Mouse (Mus musculus) cerebellum, adult 2 months (tissue): ENCODE measurements around the gene Atp13a5.

Source experiments
- CTCF ChIP-seq: fragments of 200-500 bp; IDR thresholded peaks from 2 replicates; pipeline ENCODE4 v1.5.1; 2011; ENCODE audit warnings: low read depth, mild to moderate bottlenecking, control low read depth, low read length, moderate library complexity, borderline replicate concordance; ENCODE audit not compliant: insufficient read depth
- POLR2A ChIP-seq: fragments of 200-500 bp; IDR thresholded peaks from 2 replicates; pipeline ENCODE4 v1.6.1; 2011; ENCODE audit warnings: low read length, control low read depth, borderline replicate concordance; ENCODE audit not compliant: insufficient read depth

DNA sequence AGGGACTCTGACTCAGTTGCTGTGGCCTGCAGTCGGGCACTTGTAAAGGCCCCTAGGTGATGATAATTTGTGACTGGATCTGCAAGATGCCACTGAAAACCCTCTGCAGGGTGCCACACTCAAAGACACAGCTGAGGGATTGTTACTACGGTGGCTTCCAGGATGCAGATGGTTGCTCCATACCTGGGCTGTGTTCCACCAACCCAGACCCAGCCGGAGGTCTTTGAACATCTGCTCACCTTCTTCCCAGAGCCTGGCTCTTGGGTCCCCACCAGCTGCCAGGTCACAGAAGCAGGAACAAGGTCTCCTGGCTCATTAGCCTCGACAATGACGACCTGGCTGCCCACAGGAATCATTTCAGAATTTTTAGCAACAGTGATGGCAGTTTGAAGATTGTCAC, 97.8 kb downstream of the Atp13a5 start:
- TF ChIP-seq CTCF (no peak), POLR2A (no peak)
